In genomic region chr12:31008171-31008570, GRCm38 (mm10) we compare ENCODE assay signal across 8 mouse cellular contexts.
DNase-seq lines count a peak whose midpoint lies in the region; ATAC-seq lines count a peak whose summit lies in the region.

No protein-coding gene starts in this region.

- no peak overlapping the region for H3K4me2 ChIP-seq in hindbrain, embryonic 16.5 days (ENCODE audit: low read length)

- no peaks in the 10 kb centered on the region for H3K36me3 ChIP-seq in hindbrain, embryonic 10.5 days
- no peaks in the 10 kb centered on the region for H3K36me3 ChIP-seq in hindbrain, embryonic 16.5 days (ENCODE audit: control insufficient read depth, insufficient read depth, low read length)

- no peaks in the 10 kb centered on the region for H3K4me1 ChIP-seq in hindbrain, embryonic 10.5 days (replicated peaks)
- no peaks in the 10 kb centered on the region for H3K4me1 ChIP-seq in hindbrain, embryonic 16.5 days (ENCODE audit: control insufficient read depth, insufficient read depth, low read depth, low read length)

- no peaks in the 10 kb centered on the region for H3K27me3 ChIP-seq in hindbrain, embryonic 10.5 days (ENCODE audit: insufficient read depth, poor library complexity, severe bottlenecking)
- H3K27me3 ChIP-seq in hindbrain, embryonic 16.5 days (replicated peaks; ENCODE audit: control insufficient read depth, insufficient read depth, low read length): no peaks in the 10 kb centered on the region

- 29% methylated on average over 6 of the region's 6 CpGs for WGBS in hindbrain, embryonic 10.5 days
- WGBS in hindbrain, embryonic 16.5 days: 37% methylated on average over 6 of the region's 6 CpGs

- no peak overlapping the region for H3K4me3 ChIP-seq in hindbrain, embryonic 10.5 days
- no peak overlapping the region for H3K4me3 ChIP-seq in hindbrain, embryonic 16.5 days (ENCODE audit: low read length)

- H3K9me3 ChIP-seq in hindbrain, embryonic 10.5 days: no peaks in the 10 kb centered on the region
- H3K9me3 ChIP-seq in hindbrain, embryonic 16.5 days (ENCODE audit: control insufficient read depth, low read length): no peaks in the 10 kb centered on the region

- no peak overlapping the region for H3K27ac ChIP-seq in hindbrain, embryonic 10.5 days
- no peak overlapping the region for H3K27ac ChIP-seq in hindbrain, embryonic 16.5 days (ENCODE audit: low read depth, low read length)

- no peak for ATAC-seq in hindbrain, embryonic 16.5 days
- peak; percentile 88 for ATAC-seq in common myeloid progenitor, adult 5-6 weeks (replicated peaks; ENCODE audit: low read depth, poor library complexity, severe bottlenecking)
- no peak for ATAC-seq in monocyte, adult 5-6 weeks (replicated peaks; ENCODE audit: insufficient number of reproducible peaks, low FRiP score, low TSS enrichment, poor library complexity, severe bottlenecking)

- DNase-seq in hindbrain, embryonic 10.5 days (ENCODE audit: low spot score): peak; percentile 24
- peak; percentile 14 to 27 for DNase-seq in urinary bladder, adult 18-20 months (ENCODE audit: low spot score in 2 of 2)
- no peak for DNase-seq in urinary bladder, adult 2 months (ENCODE audit: low spot score)
- DNase-seq in layer of hippocampus, adult 8-10 months (ENCODE audit: low spot score in 2 of 2): peak; percentile 5 to 13
- DNase-seq in right cerebral cortex, postnatal 14 days: peak; percentile 32

- no peak overlapping the region for H3K9ac ChIP-seq in hindbrain, embryonic 16.5 days (ENCODE audit: low read depth, low read length)
